Mouse (Mus musculus) fat pad, adult 2 months (tissue): ENCODE results near the gene Apopt1.
"Not testable (repeated sequence)": the region's sequence is repeated elsewhere in the genome, so short reads cannot be mapped to it uniquely, and the experiment has no call there.

Experiments used
- DNase-seq: peaks from one replicate; pipeline ENCODE4 v3.0.0-alpha.2; 2011; ENCODE audit warnings: low read depth, low spot score; ENCODE audit errors: extremely low read depth

The Apopt1 gene

DNA sequence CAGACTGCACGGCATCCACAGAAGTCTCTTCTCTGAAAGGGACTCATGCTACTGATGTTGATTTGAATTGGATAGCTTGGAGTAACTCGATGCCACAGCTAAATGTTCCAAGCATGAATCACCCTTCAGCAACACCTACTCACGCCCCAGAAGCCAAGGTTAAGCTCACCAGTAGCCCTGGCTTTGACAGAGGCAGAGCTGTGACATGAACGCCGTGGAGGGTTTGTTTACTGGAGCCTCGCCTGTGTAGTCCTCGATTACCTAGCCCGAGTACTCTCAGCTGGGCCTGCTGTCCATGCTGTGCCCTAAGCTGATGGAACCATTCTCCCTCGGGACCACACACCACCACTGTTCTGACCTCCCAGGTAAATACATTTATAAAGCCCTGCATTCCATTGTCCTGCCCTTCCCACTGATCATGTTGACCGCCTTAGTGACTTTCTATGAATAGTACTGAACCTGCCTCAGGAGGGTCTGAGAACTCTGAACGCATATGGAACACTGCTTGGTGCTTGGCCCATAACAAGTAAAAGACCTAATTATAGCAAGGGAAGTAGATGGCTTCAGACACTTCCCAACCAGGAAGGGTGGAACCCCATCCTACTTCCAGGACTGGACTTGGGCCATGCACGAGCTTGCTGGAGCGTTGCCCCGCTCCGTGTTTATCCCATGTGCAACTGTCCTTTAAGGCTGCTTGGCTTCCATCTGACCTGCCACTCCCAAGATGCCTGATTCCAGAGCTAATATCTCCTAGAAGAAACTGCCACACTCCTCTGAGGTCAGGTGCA lies 7.7 kb upstream of the Apopt1 start:
- no peak for DNase-seq

- no peak for DNase-seq
These were observed 4.9 kb upstream of the Apopt1 start for GRCm38 (mm10) chr12:111708181-111708580.

DNA sequence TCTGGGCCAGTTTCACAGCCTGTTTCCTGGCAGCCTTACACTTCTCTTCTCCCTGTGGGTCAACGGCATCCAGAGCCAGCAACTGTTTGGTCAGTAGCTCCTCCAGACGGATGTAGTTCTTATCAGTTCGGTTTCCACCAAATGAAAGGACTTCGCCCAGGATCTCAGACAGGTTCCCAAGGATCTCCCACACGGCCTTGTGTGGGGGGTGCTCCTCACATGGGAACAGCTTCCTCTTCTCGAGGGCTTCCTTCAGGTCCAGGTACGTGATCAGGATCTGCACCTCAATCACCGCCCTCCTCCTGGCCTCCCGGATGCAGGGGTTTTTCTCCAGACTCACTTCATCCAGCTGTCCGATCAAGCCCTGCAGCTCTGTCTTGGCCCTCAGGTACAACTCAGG lies 3.0 kb upstream of the Apopt1 start:
- DNase-seq: no peak

GRCm38 (mm10) chr12:111712476-111712875 lies 585 bp upstream of the Apopt1 start:
- DNase-seq: no peak

- not testable (repeated sequence) for DNase-seq
These were observed 819 bp downstream of the Apopt1 start for GRCm38 (mm10) chr12:111713880-111714279.

- no peak for DNase-seq
These were observed 3.4 kb downstream of the Apopt1 start for GRCm38 (mm10) chr12:111716505-111716904.

DNA sequence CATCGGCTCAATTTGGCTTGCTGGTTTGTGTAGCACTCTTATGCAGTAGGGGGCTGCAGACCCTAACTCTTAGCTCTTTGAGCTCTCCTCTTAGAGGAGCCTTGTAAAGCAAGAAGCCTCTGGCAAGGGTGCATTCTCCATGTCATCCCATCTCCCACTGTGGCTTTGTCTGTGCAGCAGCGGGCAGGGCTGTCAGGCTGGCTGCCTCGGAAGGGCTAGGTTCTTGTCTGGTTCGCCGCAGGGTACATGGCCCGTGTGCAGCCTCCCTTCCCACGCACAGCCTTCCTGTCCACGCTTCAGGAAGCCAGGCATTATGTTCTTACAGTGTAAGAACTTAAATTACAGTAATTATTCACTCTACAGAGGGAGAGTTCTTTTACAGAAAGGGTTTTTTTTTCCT lies 5.6 kb downstream of the Apopt1 start:
- DNase-seq: no peak

DNA sequence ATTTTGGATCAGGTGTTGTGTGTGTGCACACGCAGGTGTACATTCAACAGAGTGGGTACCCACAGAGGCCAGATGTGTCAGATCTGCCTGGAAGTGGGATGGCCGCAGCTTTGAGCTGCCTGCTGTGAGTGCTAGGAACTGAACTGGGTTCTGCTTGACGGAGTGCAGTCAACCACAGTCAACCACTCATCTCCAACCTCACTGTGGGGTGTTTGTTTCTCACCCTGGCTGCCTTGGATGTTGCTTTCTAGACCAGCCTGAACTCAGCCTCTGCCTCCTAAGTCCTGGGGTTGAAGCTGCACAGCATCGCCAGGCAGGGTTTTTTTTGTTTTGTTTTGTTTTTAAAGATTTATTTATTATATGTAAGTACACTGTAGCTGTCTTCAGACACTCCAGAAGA lies 7.2 kb downstream of the Apopt1 start:
- DNase-seq: no peak

- DNase-seq: no peak
These were observed 9.6 kb downstream of the Apopt1 start for GRCm38 (mm10) chr12:111722654-111723053.

GRCm38 (mm10) chr12:111724638-111725337 lies 11.7 kb downstream of the Apopt1 start:
- DNase-seq: no peak

DNA sequence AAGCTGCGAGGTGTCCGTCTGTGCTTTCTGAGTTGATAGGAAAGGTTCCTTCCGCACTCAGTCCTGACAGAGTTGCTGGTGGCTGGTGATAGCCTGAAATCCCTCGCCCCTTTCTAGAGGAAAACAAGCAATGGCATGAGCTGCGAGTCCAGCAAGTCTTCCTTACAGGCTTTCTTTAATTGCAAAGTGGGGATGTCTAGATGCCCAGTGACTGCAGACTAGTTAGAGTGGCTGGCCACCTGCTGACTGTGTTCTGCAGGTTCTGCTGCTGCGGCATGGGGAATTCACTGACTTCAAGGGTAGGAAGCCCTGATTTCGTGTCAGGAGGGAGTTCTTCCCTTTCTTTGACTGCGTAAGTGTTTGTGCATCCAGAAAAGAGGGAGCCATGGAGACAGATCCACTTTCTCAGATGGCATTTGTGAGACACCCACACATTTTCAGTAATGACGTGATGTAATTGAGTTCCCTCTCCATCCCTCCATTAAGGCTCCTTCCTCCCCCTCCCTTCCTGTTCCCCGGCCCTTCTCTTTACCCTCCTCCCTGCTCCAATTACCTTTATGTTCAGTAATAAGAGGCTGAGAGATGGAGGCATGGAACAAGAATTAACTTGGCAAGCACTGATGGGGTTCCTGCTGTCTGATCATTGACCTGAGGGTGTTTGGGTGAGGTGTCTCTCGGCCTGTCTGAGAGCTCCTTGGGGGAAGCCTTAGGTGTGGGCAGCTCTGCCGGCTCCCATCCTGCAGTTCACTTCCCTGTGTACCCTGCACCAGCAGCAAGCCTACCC lies 12.5 kb downstream of the Apopt1 start:
- no peak for DNase-seq

DNA sequence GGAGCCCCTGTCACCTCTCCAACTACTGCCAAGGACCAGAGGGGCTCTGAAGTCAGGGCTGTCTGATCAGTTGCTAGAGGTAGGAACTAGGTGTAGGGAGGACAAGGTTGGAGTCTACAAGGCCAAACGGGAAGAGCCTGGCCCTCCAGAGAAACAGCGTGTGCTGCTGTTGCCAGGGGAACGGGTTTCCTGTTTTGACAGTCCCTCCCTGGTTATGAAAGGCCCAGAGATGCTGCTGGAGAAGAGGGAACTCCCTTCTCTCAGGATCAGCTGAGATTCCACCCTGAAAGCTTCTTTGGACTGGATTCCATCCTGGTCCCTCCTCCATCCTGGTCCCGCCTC lies 13.0 kb downstream of the Apopt1 start:
- DNase-seq: no peak

DNA sequence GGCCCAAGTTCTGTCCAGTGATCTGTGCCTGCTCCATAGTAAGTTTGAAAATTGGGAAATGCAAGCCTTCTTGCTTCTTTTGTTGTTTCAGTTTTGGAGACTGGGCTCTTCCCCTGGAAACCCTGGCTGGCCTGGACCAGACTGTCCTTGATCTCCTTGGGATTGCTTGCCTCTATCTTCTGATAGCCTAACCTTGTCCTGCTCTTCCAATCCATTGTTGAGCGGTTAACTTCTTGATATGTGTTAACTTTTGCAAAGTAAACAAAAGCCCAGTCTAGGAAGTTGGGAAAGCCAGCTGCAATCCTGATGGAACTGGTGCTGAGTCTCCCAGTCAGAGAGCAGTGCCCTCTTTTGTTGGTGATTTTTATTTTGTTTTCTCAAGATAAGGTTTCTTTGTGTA lies 14.9 kb downstream of the Apopt1 start:
- no peak for DNase-seq

DNA sequence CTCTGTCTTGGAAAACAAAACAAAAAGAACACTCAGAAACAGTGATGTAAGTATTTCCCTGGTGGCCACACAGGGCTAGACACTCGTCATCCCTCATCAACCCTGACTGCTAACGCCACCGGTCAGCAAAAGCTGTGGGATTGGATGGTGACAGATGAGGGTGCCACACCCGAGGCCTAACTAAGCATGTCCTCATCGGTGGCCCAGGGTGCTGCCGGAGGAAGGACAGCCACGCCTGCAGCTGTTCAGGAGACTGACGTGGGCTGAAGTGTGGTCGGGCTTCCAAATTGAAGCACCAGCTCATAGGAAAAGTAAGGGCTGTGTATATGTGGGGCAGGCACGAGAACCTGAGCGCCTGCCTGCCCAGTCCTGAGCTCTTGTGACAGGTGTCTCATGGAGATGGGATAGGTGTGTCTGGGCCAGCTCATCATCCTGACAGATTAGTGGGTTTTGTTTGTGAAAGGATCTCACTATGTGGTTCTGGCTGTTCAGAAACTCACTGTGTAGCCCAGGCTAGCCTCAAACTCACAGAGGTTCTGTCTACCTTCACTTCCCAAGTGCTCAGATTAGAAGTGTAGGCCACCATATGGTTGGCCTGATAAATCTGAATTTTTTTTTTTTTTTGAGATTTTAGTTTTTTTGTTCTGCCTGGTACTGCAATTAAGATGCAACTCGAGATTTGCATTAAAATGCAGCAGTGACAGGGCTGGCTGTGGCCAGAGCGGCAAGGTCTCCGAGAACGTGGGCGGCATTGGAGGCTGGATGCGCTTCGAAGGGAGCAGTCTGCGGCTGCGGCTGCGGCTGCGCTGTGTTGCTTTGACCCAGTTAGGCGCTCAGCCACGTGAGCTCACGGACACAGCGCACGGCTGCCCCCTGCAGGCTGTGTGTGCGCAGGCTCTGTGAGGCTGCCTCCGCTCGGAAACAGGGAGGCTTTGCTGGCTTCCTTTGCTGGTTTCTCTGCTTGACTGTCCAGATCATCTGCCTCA lies 19.1 kb downstream of the Apopt1 start:
- no peak for DNase-seq

DNA sequence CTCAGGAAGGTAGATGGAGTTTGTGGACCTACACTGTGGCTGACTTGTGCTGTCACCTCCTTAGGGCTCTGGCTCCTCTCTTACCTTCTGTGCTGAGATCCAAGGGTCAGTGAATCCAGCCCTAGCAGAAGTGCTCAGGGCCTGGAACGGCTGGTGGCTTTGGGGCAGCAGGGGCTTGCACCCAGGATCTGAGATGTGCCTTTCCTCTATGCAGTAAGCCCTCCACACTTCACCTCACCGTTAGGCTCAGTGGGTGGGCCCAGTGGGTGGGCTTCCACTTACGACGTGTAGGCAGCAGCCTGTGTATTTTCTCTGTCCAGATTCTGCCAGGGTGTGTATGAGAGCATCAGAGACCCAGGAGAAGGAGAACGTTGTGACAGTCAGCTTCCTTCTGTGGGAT lies 19.9 kb downstream of the Apopt1 start:
- no peak for DNase-seq

DNA sequence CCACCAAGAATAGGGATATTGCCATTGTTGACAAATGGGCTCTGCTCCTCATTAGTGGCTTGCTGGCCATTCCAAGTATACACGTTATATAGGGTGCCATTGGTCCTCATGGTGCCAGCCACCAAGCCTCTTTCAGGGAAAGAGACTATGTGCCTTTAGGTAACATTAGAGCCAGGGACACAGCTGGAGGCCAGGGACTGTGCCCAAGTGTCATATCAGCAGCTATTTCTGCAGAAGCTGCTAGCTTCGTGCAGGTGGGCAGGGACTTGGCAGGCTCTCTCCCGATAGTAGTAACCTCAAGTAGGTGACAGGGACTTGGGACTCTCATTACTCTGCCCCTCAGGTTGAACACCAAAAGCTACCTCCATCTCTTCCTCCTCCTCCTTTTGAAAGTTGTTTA lies 21.9 kb downstream of the Apopt1 start:
- no peak for DNase-seq

GRCm38 (mm10) chr12:111736676-111737075 lies 23.6 kb downstream of the Apopt1 start:
- DNase-seq: not testable (repeated sequence)

GRCm38 (mm10) chr12:111737370-111737769 lies 24.3 kb downstream of the Apopt1 start:
- DNase-seq: no peak

DNA sequence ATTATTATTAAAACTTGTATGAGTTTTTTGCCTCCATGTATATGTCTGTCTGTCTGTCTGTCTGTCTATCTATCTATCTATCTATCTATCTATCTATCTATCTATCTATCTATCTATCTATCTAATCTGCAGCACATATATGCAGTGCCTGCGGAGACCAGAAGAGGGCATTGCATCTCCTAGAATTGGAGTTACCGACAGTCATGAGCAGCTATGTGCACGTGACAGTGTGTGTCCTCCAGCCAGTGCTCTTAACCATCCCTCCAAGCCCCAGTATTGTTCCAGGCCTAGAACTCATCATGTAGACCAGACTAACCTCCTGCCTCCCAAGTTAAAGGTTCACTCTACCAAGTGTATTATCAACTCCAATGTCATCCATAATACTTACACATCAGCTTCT lies 25.7 kb downstream of the Apopt1 start:
- DNase-seq: no peak

GRCm38 (mm10) chr12:111741338-111741737 lies 28.3 kb downstream of the Apopt1 start:
- no peak for DNase-seq

DNA sequence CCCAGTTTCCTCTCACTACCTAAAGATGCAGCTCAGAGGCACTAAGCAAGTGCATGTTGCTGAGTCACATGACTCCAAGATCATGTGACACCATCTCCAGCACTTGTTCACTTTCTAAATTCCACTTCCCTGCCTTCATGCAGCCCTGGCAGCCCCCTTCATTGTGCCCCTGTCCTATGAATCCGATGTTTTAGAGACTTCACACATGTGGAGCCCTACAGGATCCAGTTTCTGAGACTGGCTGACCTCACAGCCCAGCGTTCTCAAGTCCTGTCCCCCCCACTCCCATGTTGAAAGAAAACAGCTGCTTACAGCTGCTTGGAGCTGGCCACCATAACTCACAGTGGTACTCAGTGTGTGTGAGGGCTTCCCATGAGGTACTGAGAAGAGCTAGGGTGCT lies 30.4 kb downstream of the Apopt1 start:
- no peak for DNase-seq
